Mouse (Mus musculus) heart, postnatal 14 days (tissue): Measurements from ENCODE around the gene Nfatc2ip. TPM values are rescaled to one million over a fixed set of nuclear protein-coding genes. Genes with fewer than 3 reads are reported as not detected.
A peak's percentile ranks its signal among the peaks of the same experiment; 100 is the strongest.
"Not testable (repeated sequence)": the region's sequence is repeated elsewhere in the genome, so short reads cannot be mapped to it uniquely, and the experiment has no call there.

Source experiments
- DNase-seq, 2 experiments: peaks; one replicate each; pipeline ENCODE4 v3.0.0; 2021 to 2022
- intact Hi-C: fragments of 180-260 bp; cut with DNase I; formaldehyde crosslinking; loops from one replicate; pipeline ENCODE4 v1.15.1; 2025
- total RNA-seq, 2 experiments: library from RNA; stranded (reverse); gene quantifications; 2 replicates each; pipeline ENCODE4 v1.2.3; 2021

Nfatc2ip gene
- total RNA-seq, 2 experiments from 2014 or later = 5.4 to 7.1 TPM

- intact Hi-C loops = no loop called here
- DNase-seq = no peak
Observed at GRCm38 (mm10) chr7:126414725-126415124, 18.2 kb upstream of the Nfatc2ip start, which contains the start of gene Cd19. Cd19 (minus strand) TSS chr7:126414889.

DNA sequence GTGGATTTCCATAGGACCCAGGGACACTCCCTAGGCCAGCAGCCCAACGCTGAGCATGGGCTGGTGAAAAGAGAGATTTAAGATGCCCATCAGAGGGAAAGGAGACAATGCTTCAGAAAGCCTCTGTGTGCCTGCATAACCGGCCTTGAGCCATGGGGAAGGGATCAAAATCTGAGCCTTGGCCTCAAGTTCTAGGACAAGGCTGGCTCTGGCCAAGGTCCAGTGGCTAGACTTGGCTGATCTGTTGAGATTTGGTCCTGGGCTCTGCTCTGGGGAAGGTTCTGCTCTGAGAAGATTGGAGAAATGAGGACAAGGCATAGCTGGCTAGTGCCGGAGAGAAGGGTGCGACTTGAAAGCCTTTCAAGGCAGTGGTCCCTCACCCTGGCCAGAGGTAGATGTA lies 14.5 kb upstream of the Nfatc2ip start:
- intact Hi-C loops = no loop called here
- DNase-seq = no peak

DNA sequence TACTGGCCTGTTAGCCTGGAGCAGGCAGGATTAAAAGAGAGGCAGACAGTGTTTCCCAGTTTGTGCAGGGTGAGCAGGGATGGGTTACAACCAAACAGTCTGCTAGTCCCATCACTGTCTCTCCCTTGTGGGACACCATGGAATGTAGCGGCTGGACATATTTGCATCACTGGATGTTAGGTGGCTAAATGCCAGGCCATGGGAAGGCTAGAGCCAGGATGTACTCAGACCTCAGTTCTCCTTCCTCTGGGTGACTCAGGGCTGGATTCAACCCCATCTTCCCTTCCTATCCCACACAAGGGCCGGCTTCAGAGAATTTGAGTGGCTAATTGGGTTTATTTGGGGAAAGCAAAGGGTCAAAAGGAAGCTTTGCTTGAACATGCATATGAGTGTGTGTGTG lies 12.1 kb upstream of the Nfatc2ip start:
- intact Hi-C loops = no loop called here
- no peak for DNase-seq

DNA sequence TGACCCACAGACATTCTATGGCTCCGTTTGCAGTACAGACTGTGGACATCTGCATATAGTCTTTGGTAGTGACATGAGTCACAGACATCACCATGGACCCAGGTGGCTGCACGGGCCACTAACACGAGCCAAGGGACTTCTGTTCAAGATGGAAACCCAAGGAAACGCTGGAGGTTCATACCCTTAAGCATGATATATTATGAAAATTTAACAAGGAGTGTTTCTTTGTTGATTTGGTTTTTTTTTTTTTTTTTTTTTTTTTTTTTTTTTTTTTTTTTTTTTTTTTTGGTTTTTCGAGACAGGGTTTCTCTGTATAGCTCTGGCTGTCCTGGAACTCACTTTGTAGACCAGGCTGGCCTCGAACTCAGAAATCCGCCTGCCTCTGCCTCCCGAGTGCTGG lies 6.0 kb upstream of the Nfatc2ip start:
- DNase-seq, intact Hi-C loops: not testable (repeated sequence)

GRCm38 (mm10) chr7:126399548-126399947 lies 3.0 kb upstream of the Nfatc2ip start:
- peak; percentile 84 to 91 for DNase-seq
- intact Hi-C loops = loop anchor here (1.0 to 5.0 kb wide), 3 partner anchors 29 to 129 kb away; partner anchors contain the start of gene Rabep2

GRCm38 (mm10) chr7:126397822-126398221 lies 1.3 kb upstream of the Nfatc2ip start:
- intact Hi-C loops = loop anchor here (2.0 to 5.0 kb wide), 2 partner anchors 31 to 69 kb away; partner anchors contain the start of gene Rabep2
- no peak for DNase-seq

- no peak for DNase-seq
- intact Hi-C loops = loop anchor here (5.0 kb wide), 1 partner anchor 70 kb away; no protein-coding TSS in a partner anchor
Observed at GRCm38 (mm10) chr7:126397221-126397620, 684 bp upstream of the Nfatc2ip start.

DNA sequence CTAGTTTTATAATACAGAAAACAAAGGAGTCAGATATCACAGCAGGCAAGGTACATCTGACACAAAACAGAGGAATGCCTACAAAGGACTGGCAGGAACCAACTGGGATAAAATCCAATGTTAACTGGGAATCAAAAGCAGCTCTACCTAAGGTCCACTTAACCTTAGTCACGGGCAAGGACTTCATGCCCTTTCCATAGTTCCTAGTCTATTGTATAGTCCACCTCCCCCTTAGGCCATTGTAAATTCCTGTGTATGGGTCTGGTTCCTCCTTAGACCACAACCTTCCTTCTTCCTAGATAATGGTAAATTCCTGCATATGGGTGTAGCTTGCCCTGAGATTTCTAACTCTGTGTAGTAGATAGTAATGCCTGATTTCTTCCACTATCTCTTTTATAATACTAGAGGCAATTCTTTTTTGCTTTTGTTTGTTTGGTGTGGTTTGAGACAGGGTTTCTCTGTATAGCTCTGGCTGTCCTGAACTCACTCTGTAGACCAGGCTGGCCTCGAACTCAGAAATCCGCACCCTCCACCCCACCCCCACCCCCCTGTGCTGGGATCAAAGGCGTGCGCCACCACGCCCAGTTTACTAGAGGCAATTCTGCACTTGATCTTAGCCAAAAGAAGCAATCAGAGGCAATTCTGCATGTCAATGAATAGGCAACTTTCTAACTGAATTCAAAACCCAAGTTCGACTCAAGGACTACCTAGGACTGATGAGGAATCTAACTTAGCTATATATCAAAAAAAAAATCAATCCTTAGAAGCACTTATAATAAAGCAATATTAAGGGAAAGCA lies 4.3 kb downstream of the Nfatc2ip start:
- intact Hi-C loops, DNase-seq: not testable (repeated sequence)

DNA sequence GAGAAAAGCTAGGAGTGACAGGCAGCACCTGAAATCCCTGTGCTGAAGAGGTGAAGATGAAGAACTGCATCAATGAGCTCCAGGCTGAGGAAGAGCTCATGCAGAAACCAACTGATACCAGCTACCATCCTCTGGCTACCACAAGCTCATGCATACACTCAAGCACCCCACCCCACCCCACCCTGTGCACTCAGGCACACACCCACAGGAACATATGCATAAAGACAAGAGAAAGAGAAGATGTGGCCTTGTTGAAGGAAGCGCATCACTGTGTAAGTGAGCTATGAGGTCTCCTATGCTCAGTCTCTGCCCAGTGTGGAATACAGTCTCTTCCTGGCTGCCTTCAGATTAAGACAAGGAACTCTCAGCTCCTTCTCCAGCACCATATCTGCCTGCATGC lies 8.4 kb downstream of the Nfatc2ip start:
- intact Hi-C loops = no loop called here
- no peak for DNase-seq

DNA sequence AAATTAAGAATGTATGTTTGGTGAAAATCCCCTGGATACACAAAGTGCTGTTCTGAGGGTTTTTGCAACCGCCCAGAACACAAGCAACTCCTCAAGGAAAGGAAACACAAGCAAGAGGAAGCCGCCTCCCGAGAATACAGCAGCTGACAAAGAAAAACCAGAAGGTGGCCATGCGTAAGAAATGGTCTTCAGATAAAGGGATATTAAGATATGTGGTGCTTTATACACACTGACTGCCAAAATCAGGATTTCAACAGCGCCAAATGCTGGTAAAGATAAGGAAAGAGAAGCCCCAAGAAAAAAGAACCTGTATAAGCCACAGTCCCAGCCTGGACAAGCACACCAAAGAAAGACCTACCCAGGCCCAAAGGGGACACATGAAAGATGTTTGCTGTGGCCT lies 13.0 kb downstream of the Nfatc2ip start:
- intact Hi-C loops = no loop called here
- no peak for DNase-seq

DNA sequence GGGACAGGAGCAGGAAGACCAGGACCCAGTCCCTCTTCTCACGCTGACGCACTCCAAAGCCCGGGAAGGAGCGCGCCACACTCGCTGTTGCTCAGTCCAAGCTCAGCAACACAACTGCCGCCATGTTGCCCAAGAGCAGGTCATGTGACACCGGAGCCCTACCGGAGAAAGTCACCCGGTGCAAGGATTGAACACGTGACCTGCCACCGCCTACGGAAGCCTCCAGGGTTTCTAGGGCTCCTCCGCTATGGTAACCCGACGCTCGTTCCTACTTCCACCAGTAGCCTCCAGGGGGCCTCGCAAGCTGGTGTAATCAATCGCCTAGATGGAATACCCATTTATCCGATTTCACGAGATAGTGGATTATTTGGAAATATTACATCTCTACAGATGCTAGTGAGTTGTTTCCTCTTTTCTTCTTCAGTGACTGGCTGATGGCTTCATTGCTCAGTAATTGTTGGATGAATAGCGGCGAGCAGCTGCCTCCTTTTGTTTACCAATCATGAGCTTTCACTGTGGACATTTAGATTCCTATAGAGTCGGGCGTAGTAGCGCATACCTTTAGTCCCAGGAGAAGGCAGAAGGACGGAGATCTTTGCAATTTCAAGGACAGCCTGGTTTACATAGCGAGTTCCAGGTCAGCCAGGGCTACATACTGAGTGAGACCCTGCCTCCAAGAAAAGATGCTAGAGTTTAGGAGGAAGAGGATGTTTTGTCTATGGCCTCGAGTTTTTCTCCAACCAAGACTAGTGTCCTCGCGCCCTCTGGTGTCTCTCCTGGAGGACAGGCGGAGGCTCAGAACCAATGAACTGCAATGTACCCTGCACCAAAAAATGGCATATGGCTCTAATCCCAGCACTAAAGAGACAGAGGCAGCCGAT lies 19.0 kb downstream of the Nfatc2ip start, which contains the start of gene Spns1:
TSS of gene Spns1 (minus strand) at position 173 of the 881 bp plus-strand sequence.
- DNase-seq = peak; percentile 88 to 92
- intact Hi-C loops = loop anchor here (1.0 to 2.0 kb wide), 2 partner anchors 54 to 115 kb away; no protein-coding TSS in a partner anchor

DNA sequence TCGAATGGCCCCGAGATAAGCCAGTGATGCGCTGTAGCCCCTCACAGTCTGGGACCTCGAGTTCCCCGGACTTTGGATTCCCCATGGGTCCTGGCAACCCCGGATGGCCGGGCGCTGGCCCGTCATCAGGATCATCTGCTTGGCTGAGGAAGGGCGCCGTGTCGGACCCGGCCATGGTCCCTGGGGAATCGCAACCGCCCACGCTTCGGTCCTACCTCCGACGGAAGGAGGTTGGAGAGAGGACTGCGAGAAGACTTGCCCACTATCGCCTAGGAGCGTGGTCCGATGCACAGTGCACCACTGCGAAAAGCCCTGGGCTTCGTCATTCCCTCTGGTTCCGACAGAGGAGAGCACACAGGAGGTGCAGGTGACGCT lies 19.6 kb downstream of the Nfatc2ip start:
- DNase-seq = peak in 1 of 2 experiments; percentile 16
- intact Hi-C loops = loop anchor here (2.0 kb wide), 1 partner anchor 114 kb away; no protein-coding TSS in a partner anchor

- DNase-seq = no peak
- intact Hi-C loops = no loop called here
Observed at GRCm38 (mm10) chr7:126375012-126375411, 21.5 kb downstream of the Nfatc2ip start.

- no peak for DNase-seq
- intact Hi-C loops = no loop called here
Observed at GRCm38 (mm10) chr7:126374526-126374925, 22.0 kb downstream of the Nfatc2ip start.

GRCm38 (mm10) chr7:126373007-126373406 lies 23.5 kb downstream of the Nfatc2ip start:
- intact Hi-C loops = no loop called here
- DNase-seq = no peak

DNA sequence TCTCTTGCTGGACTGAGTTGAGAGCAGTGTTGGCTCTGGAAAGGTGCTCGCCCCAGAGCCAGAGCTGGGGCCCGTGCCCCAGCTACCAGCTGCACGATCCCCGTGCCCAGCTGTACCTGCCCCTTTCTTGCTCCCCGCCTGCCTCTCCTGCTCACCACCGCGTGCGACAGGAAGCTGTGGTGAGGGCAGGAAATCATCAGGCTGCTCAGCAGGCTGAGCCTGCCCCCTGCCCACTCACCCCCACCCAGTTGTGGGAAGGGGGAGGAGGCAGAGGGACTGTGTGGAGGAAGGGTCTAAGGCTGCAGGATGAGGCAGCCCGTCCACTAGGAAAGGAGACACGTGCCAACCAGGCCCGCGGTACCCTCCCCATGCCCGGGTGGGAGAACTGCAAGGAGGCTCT lies 27.1 kb downstream of the Nfatc2ip start, which contains the start of gene Lat:
TSS of gene Lat (minus strand) at position 178 of the 400 bp plus-strand sequence.
- intact Hi-C loops = no loop called here
- DNase-seq = no peak

DNA sequence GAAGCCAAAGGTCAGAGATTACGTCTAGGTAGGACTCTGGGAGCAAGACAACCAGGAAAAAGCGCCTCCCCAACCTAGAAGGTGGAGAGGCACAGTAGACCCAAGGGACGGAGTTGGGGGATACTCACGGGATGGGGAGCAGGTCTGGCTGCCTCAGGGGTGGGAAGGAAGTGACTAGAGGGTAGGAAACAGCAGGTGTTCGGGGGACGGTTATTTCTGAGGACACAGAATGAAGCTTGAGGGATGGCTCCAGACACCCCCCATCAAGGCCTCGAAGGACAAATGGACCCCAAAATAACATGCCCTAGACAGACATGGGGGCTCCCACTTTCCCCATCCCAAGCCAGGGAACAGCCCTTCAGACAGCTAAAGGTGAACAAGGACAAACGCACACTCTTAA lies 28.2 kb downstream of the Nfatc2ip start:
- intact Hi-C loops = no loop called here
- DNase-seq = no peak

GRCm38 (mm10) chr7:126367636-126368035 lies 28.9 kb downstream of the Nfatc2ip start:
- intact Hi-C loops = no loop called here
- no peak for DNase-seq

- DNase-seq = no peak
- intact Hi-C loops = no loop called here
Observed at GRCm38 (mm10) chr7:126363038-126363437, 33.5 kb downstream of the Nfatc2ip start.

DNA sequence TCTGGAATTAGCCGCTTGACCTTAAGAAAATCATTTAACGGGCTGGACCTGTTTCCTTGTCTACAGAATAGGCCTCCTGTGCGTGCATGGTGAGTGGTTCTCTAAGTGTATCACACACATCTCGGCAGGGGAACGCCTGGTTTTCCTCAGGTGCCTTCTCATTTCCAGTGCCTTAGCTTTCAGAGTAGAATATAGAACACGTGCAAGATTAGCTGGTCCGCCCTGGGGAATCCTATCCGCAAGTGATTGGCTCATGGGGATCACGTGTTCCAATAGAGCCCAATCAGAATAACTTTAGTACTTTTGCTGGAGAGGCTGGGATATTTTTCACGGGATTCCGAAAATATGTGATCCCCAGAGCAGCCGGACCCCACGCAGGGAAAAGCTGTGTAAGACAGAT lies 37.5 kb downstream of the Nfatc2ip start:
- intact Hi-C loops = no loop called here
- DNase-seq = no peak

GRCm38 (mm10) chr7:126358413-126358812 lies 38.1 kb downstream of the Nfatc2ip start:
- DNase-seq = no peak
- intact Hi-C loops = no loop called here
